8 mouse cellular contexts compared by ENCODE assay signal in the genomic region with DNA sequence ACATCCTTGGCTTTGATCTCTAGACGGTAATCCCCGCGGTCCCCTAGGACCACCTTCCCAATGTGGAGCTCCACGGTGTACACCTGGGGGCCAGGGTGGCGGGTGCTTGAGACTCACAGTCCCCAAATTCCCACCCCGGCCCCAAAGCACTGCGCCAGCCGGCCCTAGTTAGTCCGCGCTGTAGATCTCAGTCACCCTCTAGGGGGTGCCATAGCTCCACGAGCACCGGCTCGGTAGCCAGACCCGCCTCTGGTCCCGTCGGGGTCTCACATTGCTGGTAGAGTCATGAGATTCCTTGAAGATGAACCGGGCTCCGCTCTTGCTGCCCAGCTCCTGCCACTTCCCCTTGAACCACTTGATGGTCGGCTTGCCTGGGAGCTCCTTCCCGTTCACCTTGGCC. TPM values are rescaled to one million over a fixed set of nuclear protein-coding genes. Genes with fewer than 3 reads are reported as not detected.
DNase-seq lines count a peak whose midpoint lies in the region; ATAC-seq and TF ChIP-seq lines count a peak whose summit lies in the region.

No protein-coding gene starts in this region.

- H3K4me1 ChIP-seq in kidney, adult 2 months (ENCODE audit: control insufficient read depth, insufficient read depth, low read length) = no peaks in the 10 kb centered on the region
- peaks cover 3% of the 10 kb centered on the region; the same call in 1 of the 2 replicates for H3K4me1 ChIP-seq in lung, adult 2 months (ENCODE audit: control insufficient read depth, insufficient read depth, low read length)
- H3K4me1 ChIP-seq in neural tube, embryonic 14.5 days (ENCODE audit: control insufficient read depth, insufficient read depth, low read length) = no peaks in the 10 kb centered on the region

- TF ChIP-seq CTCF in kidney, adult 2 months (conservative IDR thresholded peaks at IDR 0.05; ENCODE audit: insufficient read depth, insufficient read length, low read depth, low read length) = peak; percentile 77
- peak; percentile 65 for TF ChIP-seq CTCF in lung, adult 2 months (IDR thresholded peaks at IDR 0.05; ENCODE audit: insufficient read depth, low read length)

- no peaks in the 10 kb centered on the region for H3K9me3 ChIP-seq in neural tube, embryonic 14.5 days (ENCODE audit: control insufficient read depth, low read length)

- H3K4me2 ChIP-seq in neural tube, embryonic 14.5 days (ENCODE audit: low read depth, low read length) = no peak overlapping the region

- H3K27ac ChIP-seq in kidney, adult 2 months (ENCODE audit: insufficient read depth, low read depth, low read length) = no peak overlapping the region
- H3K27ac ChIP-seq in neural tube, embryonic 14.5 days (ENCODE audit: low read depth, low read length) = no peak overlapping the region

- peak; percentile 58; the same call in 1 of the 2 replicates for ATAC-seq in neural tube, embryonic 14.5 days (ENCODE audit: low read depth)

- H3K27me3 ChIP-seq in kidney, adult 2 months (replicated peaks; ENCODE audit: control insufficient read depth, insufficient read depth, low read length) = no peaks in the 10 kb centered on the region
- peaks cover 9% of the 10 kb centered on the region; the same call in 1 of the 2 replicates for H3K27me3 ChIP-seq in neural tube, embryonic 14.5 days (ENCODE audit: control insufficient read depth, insufficient read depth, low read length)

- H3K4me3 ChIP-seq in kidney, adult 2 months (ENCODE audit: insufficient read depth, low read depth, low read length) = no peak overlapping the region
- no peak overlapping the region for H3K4me3 ChIP-seq in lung, adult 2 months (replicated peaks; ENCODE audit: extremely low read depth, low read depth, low read length)
- no peak overlapping the region for H3K4me3 ChIP-seq in neural tube, embryonic 14.5 days (ENCODE audit: low read depth, low read length)

- no peaks in the 10 kb centered on the region for H3K36me3 ChIP-seq in kidney, adult 2 months (ENCODE audit: control insufficient read depth, insufficient read depth, low read length)
- no peaks in the 10 kb centered on the region for H3K36me3 ChIP-seq in neural tube, embryonic 14.5 days (ENCODE audit: control insufficient read depth, insufficient read depth, low read length)

- WGBS in kidney, adult 2 months = 3% methylated on average over 20 of the region's 20 CpGs
- 4% methylated on average over 20 of the region's 20 CpGs for WGBS in lung, adult 2 months
- 1% methylated on average over 20 of the region's 20 CpGs for WGBS in neural tube, embryonic 14.5 days

- peak; percentile 60 for DNase-seq in urinary bladder, postnatal 14 days (ENCODE audit: low spot score)
- no peak for DNase-seq in urinary bladder, adult 2 months (ENCODE audit: low spot score)
- peak; percentile 77 to 83 for DNase-seq in cerebellum, postnatal 25 days
- peak; percentile 47 for DNase-seq in gastrocnemius, postnatal 25 days
- DNase-seq in kidney, adult 2 months = peak; percentile 60
- DNase-seq in lung, adult 2 months = peak; percentile 66
- DNase-seq in adipocyte (ENCODE audit: low spot score) = no peak

- no peak for TF ChIP-seq POLR2A in kidney, adult 2 months (IDR thresholded peaks at IDR 0.05; ENCODE audit: low read depth, low read length)
- no peak for TF ChIP-seq POLR2A in lung, adult 2 months (IDR thresholded peaks at IDR 0.05; ENCODE audit: borderline replicate concordance, extremely low read depth, low read depth, low read length)

- no peak overlapping the region for H3K9ac ChIP-seq in neural tube, embryonic 14.5 days (replicated peaks; ENCODE audit: low read depth, low read length)

RNA-seq across cellular contexts. Expression of gene Mybpc2, which starts 2.7 kb away (rescaled TPM):
- 0.63 and 0.69 TPM in 2 replicates for polyA plus RNA-seq in urinary bladder, adult 2 months (2012; rRNA removed)
- 1,000 to 10,000 TPM; 3,676 to 4,447 TPM for total RNA-seq in gastrocnemius, postnatal 25 days (2021)
- 0.12 and 6.4 TPM in 2 replicates for polyA plus RNA-seq in kidney, adult 2 months (2012; rRNA removed)
- polyA plus RNA-seq in lung, adult 2 months (2012; rRNA removed) = 1.0 and 10.5 TPM in 2 replicates
- 0.07 TPM in 1 of 2 replicates, not detected in the other for polyA plus RNA-seq in neural tube, embryonic 14.5 days (2014; fragmentation: Nextera tagmentation; extraction: Ambion mirVana)

RNA-seq across cellular contexts. Expression of gene Spib, which starts 10.2 kb away (rescaled TPM):
- 0.38 and 0.41 TPM in 2 replicates for polyA plus RNA-seq in urinary bladder, adult 2 months (2012; rRNA removed)
- under 1 TPM in 1 of 2 experiments, not detected in 1; 0.24 TPM for total RNA-seq in gastrocnemius, postnatal 25 days (2021)
- polyA plus RNA-seq in kidney, adult 2 months (2012; rRNA removed) = 0.88 and 8.3 TPM in 2 replicates
- polyA plus RNA-seq in lung, adult 2 months (2012; rRNA removed) = 11.2 and 11.7 TPM in 2 replicates
- not detected in 2 replicates for polyA plus RNA-seq in neural tube, embryonic 14.5 days (2014; fragmentation: Nextera tagmentation; extraction: Ambion mirVana)

RNA-seq across cellular contexts. Expression of gene Fam71e1, which starts 25.3 kb away (rescaled TPM):
- polyA plus RNA-seq in urinary bladder, adult 2 months (2012; rRNA removed) = 10.0 and 12.5 TPM in 2 replicates
- 1 to 10 TPM; 2.5 to 2.9 TPM for total RNA-seq in gastrocnemius, postnatal 25 days (2021)
- polyA plus RNA-seq in kidney, adult 2 months (2012; rRNA removed) = 12.2 and 18.6 TPM in 2 replicates
- polyA plus RNA-seq in lung, adult 2 months (2012; rRNA removed) = 9.5 and 10.3 TPM in 2 replicates
- 19.5 and 24.9 TPM in 2 replicates for polyA plus RNA-seq in neural tube, embryonic 14.5 days (2014; fragmentation: Nextera tagmentation; extraction: Ambion mirVana)

RNA-seq across cellular contexts. Expression of gene Emc10, which starts 25.4 kb away (rescaled TPM):
- 127 TPM in 2 replicates for polyA plus RNA-seq in urinary bladder, adult 2 months (2012; rRNA removed)
- 10 to 100 TPM; 41.4 to 53.2 TPM for total RNA-seq in gastrocnemius, postnatal 25 days (2021)
- 298 and 346 TPM in 2 replicates for polyA plus RNA-seq in kidney, adult 2 months (2012; rRNA removed)
- polyA plus RNA-seq in lung, adult 2 months (2012; rRNA removed) = 250 and 268 TPM in 2 replicates
- 153 and 162 TPM in 2 replicates for polyA plus RNA-seq in neural tube, embryonic 14.5 days (2014; fragmentation: Nextera tagmentation; extraction: Ambion mirVana)

RNA-seq across cellular contexts. Expression of gene Pold1, which starts 26.9 kb away (rescaled TPM):
- polyA plus RNA-seq in urinary bladder, adult 2 months (2012; rRNA removed) = 15.8 and 19.7 TPM in 2 replicates
- total RNA-seq in gastrocnemius, postnatal 25 days (2021) = 1 to 10 TPM; 4.7 to 5.2 TPM
- polyA plus RNA-seq in kidney, adult 2 months (2012; rRNA removed) = 12.7 and 14.2 TPM in 2 replicates
- polyA plus RNA-seq in lung, adult 2 months (2012; rRNA removed) = 34.3 and 38.3 TPM in 2 replicates
- polyA plus RNA-seq in neural tube, embryonic 14.5 days (2014; fragmentation: Nextera tagmentation; extraction: Ambion mirVana) = 9.4 and 12.5 TPM in 2 replicates

Comparison
In these comparisons a context has a peak if more than half of its experiments do, and no peak if none do; other contexts are left out.
1. DNase-seq: peak in urinary bladder, postnatal 14 days (single experiment), cerebellum, postnatal 25 days (2 of 2), gastrocnemius, postnatal 25 days (single experiment), kidney, adult 2 months (single experiment) and lung, adult 2 months (single experiment); none in urinary bladder, adult 2 months (single experiment) and adipocyte (single experiment).